Mouse (Mus musculus) MEL (cell line): Measurements from ENCODE around the gene Mpeg1.

Experiments
- E2F4 ChIP-seq: IDR thresholded peaks from 2 replicates; pipeline ENCODE4 v1.6.1; 2011; ENCODE audit warnings: low read depth, low read length, improper control_type of control experiment, borderline replicate concordance
- MXI1 ChIP-seq: IDR thresholded peaks from 2 replicates; pipeline ENCODE4 v1.6.1; 2011; ENCODE audit warnings: mild to moderate bottlenecking, low read depth, low read length, improper control_type of control experiment
- ZMIZ1 ChIP-seq: IDR thresholded peaks from 2 replicates; pipeline ENCODE4 v1.6.1; 2012; ENCODE audit warnings: low read depth, mild to moderate bottlenecking, inconsistent platforms, low read length, improper control_type of control experiment, moderate library complexity

GRCm38 (mm10) chr19:12473951-12474350 is 13.4 kb downstream of the Mpeg1 start:
- TF ChIP-seq MXI1 (no peak), E2F4 (no peak), ZMIZ1 (no peak)
